Mouse (Mus musculus) cerebellum, postnatal 36 days (tissue): ENCODE measurements at regions not wholly inside any gene's neighbourhood (a gene's known extent, or its start where the extent isn't known, plus 50 kb on each side); places are given as distances from the start of the nearest gene placed in this dataset.

Experiments used
- DNase-seq, 2 experiments: peaks; one replicate each; pipeline ENCODE4 v3.0.0; 2021 to 2022; ENCODE audit warnings: mixed read lengths in 2 of 2

GRCm38 (mm10) chr8:125367374-125367773, 202.2 kb downstream of the Sipa1l2 start:
- no peak for DNase-seq

GRCm38 (mm10) chr8:125365004-125365403, 204.6 kb downstream of the Sipa1l2 start:
- no peak for DNase-seq

DNA sequence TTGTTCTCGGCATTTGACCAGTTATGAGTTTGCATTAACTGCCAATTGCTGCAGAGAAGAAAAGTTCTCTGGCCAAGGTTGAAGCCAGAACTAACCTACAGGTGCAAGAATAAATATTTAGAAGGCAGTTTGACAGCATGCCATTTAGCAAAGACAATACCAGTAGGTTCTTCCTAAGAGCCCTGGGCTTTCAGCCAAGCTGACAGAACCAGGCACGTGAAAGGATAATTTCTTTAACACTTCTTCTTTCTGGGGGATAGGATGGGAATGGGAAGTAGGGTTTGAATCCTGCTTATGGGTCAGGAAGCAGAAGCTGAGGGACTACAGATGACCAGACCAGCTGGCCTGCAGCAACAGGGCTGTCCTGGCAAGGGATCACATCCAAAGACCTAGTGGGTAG, 210.2 kb downstream of the Sipa1l2 start:
- DNase-seq = no peak

DNA sequence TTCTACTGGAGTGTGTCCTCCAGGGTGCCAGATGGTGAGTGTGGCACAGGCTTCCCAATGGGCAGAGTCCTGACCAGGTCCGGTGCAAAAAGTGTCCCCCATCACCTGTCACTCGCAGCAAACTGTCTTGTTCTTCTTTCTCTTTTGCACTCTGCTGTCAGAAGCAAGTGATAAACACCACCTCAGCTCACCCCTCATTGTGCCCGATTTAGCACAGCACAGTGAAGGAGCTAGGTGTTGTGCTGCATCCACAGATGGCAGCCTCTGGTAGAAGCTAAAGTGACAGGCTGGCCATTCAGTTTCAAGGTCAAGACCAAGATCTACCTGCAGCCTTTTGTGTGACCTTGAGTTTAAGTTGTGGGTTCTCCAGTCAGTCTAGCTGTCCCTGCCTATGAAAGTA, 211.8 kb downstream of the Sipa1l2 start:
- DNase-seq = no peak

DNA sequence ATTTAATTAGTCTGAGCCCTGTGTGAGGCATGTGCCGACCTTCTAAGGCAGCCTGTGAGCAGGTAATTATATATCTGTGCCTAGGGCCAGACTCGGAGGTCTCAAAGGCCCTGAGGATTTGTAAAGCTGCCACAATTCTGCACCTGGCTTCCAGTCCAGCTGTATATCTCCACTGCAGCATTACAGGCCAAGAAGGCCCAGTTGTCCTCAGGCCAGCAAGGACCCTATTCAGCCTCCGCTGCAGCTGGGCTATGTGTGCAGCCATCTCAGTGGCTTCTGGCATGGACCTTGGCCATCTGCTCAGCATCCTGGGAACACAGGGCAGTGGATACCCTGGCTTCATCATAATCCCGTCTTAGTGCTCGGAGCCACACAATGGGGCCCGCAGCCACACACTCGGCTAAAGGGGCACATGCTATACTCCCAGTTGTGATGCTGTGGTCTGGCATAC, 214.5 kb downstream of the Sipa1l2 start:
- DNase-seq = peak in 1 of 2 experiments; percentile 26

- DNase-seq = no peak
Measured at GRCm38 (mm10) chr8:125352276-125352675, 217.3 kb downstream of the Sipa1l2 start.

DNA sequence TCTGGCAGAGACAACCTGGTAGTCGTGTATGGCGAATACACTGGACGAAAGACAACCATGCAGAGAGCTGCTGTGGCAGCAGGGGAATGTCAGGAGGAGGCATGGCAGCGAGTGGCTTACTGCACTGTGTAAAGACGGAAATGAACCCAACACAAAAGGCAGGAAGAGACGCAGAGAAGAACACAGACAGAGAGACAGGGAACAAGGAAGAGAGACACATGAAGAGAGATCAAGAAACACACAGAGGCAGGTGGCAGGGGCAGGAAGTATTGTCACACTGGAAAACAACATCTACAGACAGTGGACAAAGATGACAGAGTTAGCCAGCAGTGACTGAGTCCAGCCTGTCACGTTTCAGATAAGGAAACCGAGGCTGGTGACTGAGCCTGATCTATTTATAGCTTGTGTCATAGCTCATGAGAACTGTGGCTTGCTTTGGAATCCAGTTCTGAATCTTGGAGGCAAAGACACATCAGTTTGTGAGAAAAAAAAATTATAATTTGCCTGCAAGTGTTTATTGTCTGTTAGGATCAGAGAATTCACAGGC, 218.0 kb downstream of the Sipa1l2 start:
- no peak for DNase-seq

DNA sequence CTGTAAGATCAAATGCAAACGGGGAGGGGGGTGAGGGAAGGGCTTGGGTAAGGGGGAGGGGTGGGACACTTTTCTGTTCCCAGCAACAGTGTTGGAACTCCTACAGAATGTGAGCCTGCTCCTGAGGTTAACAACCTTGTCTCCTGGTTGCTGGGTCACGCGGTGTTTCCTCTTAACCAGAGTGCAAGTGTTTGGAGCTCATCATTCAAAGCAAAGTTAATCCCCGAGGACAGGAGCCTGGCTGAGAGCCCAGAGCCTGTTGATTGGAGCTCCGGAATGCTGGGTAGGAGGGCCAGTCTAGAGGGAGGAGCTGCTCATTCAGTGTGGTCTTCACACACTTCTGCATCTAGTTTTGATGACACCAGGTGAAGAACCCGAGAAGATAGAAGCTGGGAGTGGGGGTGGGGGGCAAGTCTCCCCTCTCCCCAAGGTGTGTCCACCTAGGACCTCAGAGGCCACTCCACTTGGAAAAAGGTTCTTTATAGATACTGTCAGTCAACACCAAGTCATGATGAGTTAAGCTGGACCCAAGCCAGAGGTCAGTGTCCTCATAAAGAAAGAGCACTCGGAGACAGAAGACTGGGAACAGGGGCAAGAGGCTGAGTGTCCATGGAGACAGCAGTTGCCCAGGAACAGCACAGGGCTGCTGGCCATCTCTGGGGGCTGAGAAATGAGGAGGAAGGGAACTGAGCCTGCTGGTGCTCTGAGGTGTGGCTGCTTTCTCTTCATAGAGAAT, 220.2 kb downstream of the Sipa1l2 start:
- no peak for DNase-seq

GRCm38 (mm10) chr8:125346182-125346581, 223.4 kb downstream of the Sipa1l2 start:
- DNase-seq = no peak

- DNase-seq = peak in 1 of 2 experiments; percentile 37
Measured at GRCm38 (mm10) chr8:125345571-125345970, 224.0 kb downstream of the Sipa1l2 start.

GRCm38 (mm10) chr8:125343867-125344266, 225.7 kb downstream of the Sipa1l2 start:
- no peak for DNase-seq

GRCm38 (mm10) chr8:125342521-125342920, 227.1 kb downstream of the Sipa1l2 start:
- no peak for DNase-seq

DNA sequence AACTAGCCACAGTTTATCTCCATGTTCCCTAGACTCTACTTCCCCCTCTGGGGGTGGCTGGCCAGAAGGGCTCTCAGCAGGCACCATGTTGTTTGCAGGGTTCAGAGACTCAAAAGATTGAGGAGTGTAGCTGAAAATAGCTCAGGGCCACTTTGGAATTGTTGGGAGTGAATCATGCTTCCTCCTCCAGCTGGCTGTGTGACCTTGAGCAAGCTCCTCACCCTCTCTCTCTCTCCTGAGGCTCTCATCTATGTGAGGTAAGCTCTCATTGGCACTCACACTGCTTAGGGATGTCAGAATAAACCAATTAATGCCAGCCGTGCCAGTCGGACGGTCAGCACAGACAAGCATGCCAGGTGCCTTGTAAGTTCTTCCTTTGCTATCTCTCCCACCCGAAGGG, 228.0 kb downstream of the Sipa1l2 start:
- DNase-seq = peak in 1 of 2 experiments; percentile 30

DNA sequence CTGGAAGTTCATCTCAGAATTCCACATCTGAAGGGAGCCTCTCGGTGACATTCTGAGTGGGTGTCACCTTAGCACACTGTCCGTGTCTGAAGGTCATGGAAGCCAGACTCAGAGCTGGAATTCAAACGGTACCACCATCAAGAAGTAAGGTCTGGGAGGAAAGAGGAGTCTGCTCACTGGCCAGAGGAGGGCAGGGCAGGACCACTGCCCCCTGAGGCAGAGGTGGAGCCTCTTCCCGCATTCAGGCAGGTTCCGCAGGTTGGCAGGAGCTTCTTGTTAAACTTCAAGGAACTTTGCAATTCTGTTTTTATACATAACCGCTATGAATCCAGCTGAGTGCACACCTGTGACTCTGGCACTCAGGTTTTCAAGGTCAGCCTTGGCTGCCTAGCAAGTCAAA, 231.4 kb downstream of the Sipa1l2 start:
- DNase-seq = no peak

DNA sequence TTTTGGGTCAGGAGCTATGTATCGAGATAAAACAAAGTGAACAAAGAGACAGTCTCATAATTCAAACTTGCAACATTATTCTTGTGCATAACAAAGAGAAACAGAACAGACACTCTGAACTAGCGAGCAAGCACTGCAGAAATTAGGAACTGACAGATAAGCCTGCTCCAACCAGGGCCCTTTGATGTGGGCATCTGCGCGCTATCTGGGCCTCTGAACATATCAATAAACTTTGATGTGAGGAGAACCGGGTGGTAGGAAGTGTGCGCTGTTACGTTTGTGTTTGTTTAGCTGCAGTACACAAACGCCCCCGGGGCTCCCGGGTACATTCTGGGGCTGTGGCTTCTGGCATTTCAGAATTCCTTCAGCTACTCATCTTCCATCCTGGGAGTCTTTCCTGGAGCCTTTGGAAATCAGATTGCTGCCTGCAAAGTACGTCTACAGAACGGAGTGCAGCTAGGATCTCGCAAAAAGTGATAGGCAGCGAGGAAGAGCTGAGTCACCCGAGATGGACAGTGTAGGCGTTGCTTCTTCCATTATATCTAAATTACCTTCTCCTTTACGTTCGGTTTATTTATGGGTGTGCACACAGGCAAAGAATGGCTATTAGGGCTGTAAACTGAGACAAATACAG, 232.0 kb downstream of the Sipa1l2 start:
- no peak for DNase-seq

- DNase-seq = no peak
Measured at GRCm38 (mm10) chr8:125336799-125337198, 232.8 kb downstream of the Sipa1l2 start.

GRCm38 (mm10) chr8:125335575-125336370, 233.8 kb downstream of the Sipa1l2 start:
- no peak for DNase-seq

- no peak for DNase-seq
Measured at GRCm38 (mm10) chr8:125335171-125335570, 234.4 kb downstream of the Sipa1l2 start.

DNA sequence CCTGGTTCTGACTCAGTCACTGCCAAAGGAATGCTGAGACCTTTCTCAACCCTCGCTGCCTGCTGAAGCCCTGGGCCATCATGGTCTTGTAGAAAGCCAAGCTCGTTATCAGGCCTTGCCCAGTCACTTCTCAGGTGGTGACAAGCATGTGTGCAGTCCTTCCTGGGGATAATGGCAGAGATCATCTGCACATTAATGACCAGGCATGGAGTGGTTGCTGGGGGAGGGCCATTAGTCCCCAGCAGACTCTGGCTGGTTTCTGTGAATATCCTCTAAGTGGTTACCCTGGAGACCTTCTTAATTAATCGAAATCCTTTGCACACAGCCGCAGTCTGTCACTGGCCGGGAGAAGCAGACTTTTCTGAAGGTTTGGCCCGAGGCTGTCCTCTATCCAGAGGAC, 239.0 kb downstream of the Sipa1l2 start:
- no peak for DNase-seq

- no peak for DNase-seq
Measured at GRCm38 (mm10) chr8:125328650-125329049, 241.0 kb downstream of the Sipa1l2 start.

DNA sequence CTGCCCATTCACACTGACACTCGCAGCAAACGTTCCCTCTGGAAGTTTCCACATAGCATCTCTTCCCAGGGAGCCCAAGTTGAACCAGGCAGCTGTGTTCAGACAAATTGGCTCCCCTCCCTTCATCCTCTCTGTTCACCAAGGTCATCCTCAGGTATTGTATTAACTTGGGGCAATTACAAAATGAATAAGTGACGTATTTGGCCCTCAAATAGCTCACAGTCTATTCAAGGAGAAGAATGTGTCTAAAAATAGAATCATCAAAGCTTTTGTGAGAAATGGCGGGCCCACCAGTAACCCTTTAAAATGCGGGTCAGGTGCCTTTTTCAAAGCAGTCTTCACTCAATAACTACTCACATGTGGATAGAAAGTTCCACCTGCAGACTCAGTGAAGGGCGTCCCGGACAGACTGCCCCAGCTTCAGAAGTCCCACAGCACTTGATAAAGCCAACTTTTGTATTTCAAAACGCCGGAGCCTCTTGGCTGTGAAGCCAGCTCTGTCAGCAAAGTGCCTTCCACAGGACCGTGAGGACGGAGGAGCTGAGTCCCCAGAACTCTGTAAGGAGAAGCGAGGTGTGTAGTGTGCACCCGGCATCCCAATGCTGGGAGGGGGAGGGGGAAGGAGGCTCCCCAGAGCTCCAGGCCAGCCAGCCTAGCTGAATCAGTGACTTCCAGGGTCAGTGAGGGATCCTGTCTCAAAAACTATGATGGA, 241.9 kb downstream of the Sipa1l2 start:
- no peak for DNase-seq

- DNase-seq = no peak
Measured at GRCm38 (mm10) chr8:125327006-125327405, 242.6 kb downstream of the Sipa1l2 start.

GRCm38 (mm10) chr8:125325736-125326135, 243.9 kb downstream of the Sipa1l2 start:
- DNase-seq = no peak
